Mouse (Mus musculus): ENCODE data around the gene Fstl1. TPM values are rescaled to one million over a fixed set of nuclear protein-coding genes. Genes with fewer than 3 reads are reported as not detected.

The Fstl1 gene
- total and polyA plus RNA-seq, 3 experiments = 0.08 to 0.35 TPM; not detected in 1

DNA sequence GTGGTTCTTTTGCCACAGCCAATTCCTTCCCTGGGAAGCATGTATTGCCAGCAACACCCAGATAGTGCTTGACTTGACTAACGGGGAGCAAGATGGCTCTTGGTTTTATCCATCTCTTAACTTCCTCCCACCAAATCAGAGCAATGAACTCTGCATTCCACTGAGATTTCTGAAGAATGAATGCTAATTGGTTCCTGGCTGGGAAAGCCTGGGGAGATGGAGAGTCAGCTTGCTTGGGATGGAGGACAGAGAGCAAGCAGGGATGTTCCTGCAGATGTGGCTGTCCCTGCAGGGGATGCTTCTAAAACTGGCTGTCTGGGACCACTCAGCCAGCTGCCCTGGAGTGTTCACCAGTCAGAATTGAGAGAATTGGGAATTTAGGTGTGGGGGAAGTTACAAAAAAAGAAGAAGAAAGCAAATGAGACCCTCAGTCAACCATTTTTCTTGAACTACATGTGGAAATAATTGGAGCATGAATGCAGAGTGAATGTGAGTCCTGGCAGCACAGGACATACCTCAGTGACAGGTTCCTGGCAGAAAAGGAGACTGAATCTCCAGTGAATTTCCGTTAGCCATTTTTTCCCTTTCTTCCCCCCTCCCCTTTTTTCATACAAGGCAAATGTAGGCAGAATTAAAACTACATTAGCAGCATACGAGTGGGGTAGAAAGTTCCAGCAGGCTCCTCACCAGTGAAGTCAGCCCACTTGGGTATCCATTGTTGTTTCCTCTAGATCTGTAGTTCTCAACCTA lies 29.2 kb downstream of the Fstl1 start:
- Histone ChIP-seq H3K27ac (ENCODE audit: control insufficient read depth, low read depth, low read length) (no peak overlapping the region), H3K27me3 (ENCODE audit: control insufficient read depth in 1 of 2, insufficient read depth in 2 of 2, low read length in 2 of 2) (no peaks in the 10 kb centered on the region; a peak in 1 of 4 replicates), H3K36me3 (ENCODE audit: control insufficient read depth in 1 of 2, insufficient read depth in 2 of 2, low read length in 2 of 2) (no peaks in the 10 kb centered on the region), H3K79me2 (ENCODE audit: control insufficient read depth, insufficient read depth, low read length, poor library complexity) (no peaks in the 10 kb centered on the region), H3K4me3 (ENCODE audit: control insufficient read depth in 1 of 2, insufficient read depth in 1 of 2, low read depth in 2 of 2, low read length in 2 of 2) (no peak overlapping the region), H3K4me1 (ENCODE audit: control insufficient read depth in 1 of 2, insufficient read depth in 2 of 2, low read length in 2 of 2) (no peaks in the 10 kb centered on the region), H3K9ac (ENCODE audit: control insufficient read depth, low read depth, low read length, poor library complexity, severe bottlenecking) (no peak overlapping the region), H3K9me3 (replicated peaks; ENCODE audit: insufficient read depth, low read length) (no peaks in the 10 kb centered on the region)
- no peak for DNase-seq (ENCODE audit: low read depth, low spot score)
- TF ChIP-seq JUND (IDR thresholded peaks at IDR 0.05; ENCODE audit: low read depth, low read length) (no peak), ZC3H11A (IDR thresholded peaks at IDR 0.05; ENCODE audit: low read depth, low read length) (no peak)

- no peak for DNase-seq (ENCODE audit: low read depth, low spot score)
- no peaks in the 10 kb centered on the region for H3K4me1 ChIP-seq (ENCODE audit: control insufficient read depth in 1 of 2, insufficient read depth in 2 of 2, low read length in 2 of 2)
- H3K36me3 ChIP-seq (ENCODE audit: control insufficient read depth in 1 of 2, insufficient read depth in 2 of 2, low read length in 2 of 2) = no peaks in the 10 kb centered on the region
These were observed 30.6 kb downstream of the Fstl1 start for GRCm38 (mm10) chr16:37807269-37807668.

GRCm38 (mm10) chr16:37808866-37809622 lies 32.4 kb downstream of the Fstl1 start:
- Histone ChIP-seq H3K27ac (ENCODE audit: control insufficient read depth, low read depth, low read length) (no peak overlapping the region), H3K27me3 (ENCODE audit: control insufficient read depth in 1 of 2, insufficient read depth in 2 of 2, low read length in 2 of 2) (no peaks in the 10 kb centered on the region; a peak in 1 of 4 replicates), H3K4me3 (ENCODE audit: control insufficient read depth in 1 of 2, insufficient read depth in 1 of 2, low read depth in 2 of 2, low read length in 2 of 2) (no peak overlapping the region), H3K9me3 (replicated peaks; ENCODE audit: insufficient read depth, low read length) (no peaks in the 10 kb centered on the region), H3K9ac (ENCODE audit: control insufficient read depth, low read depth, low read length, poor library complexity, severe bottlenecking) (no peak overlapping the region), H3K4me1 (ENCODE audit: control insufficient read depth in 1 of 2, insufficient read depth in 2 of 2, low read length in 2 of 2) (no peaks in the 10 kb centered on the region), H3K36me3 (ENCODE audit: control insufficient read depth in 1 of 2, insufficient read depth in 2 of 2, low read length in 2 of 2) (peaks cover 0 to 3% of the 10 kb centered on the region in 2 experiments; a peak in 2 of 4 replicates), H3K79me2 (ENCODE audit: control insufficient read depth, insufficient read depth, low read length, poor library complexity) (no peaks in the 10 kb centered on the region)
- DNase-seq (ENCODE audit: low read depth, low spot score) = no peak
- TF ChIP-seq USF1 (IDR thresholded peaks at IDR 0.05; ENCODE audit: low read depth, low read length) (peak; percentile 28; the same call in 1 of the 2 replicates), ZNF384 (IDR thresholded peaks at IDR 0.05; ENCODE audit: low read depth, low read length) (no peak)

More at GRCm38 (mm10) chr16:37807269-37807668, 30.6 kb downstream of the Fstl1 start:
- Histone ChIP-seq H3K27me3 (ENCODE audit: control insufficient read depth in 1 of 2, insufficient read depth in 2 of 2, low read length in 2 of 2) (no peaks in the 10 kb centered on the region; a peak in 1 of 4 replicates), H3K79me2 (ENCODE audit: control insufficient read depth, insufficient read depth, low read length, poor library complexity) (no peaks in the 10 kb centered on the region), H3K4me3 (ENCODE audit: control insufficient read depth in 1 of 2, insufficient read depth in 1 of 2, low read depth in 2 of 2, low read length in 2 of 2) (no peak overlapping the region), H3K9me3 (replicated peaks; ENCODE audit: insufficient read depth, low read length) (no peaks in the 10 kb centered on the region), H3K27ac (ENCODE audit: control insufficient read depth, low read depth, low read length) (no peak overlapping the region), H3K9ac (ENCODE audit: control insufficient read depth, low read depth, low read length, poor library complexity, severe bottlenecking) (no peak overlapping the region)
- TF ChIP-seq RAD21 (IDR thresholded peaks at IDR 0.05; ENCODE audit: low read depth, low read length) = no peak
- TF ChIP-seq TAL1 (IDR thresholded peaks at IDR 0.05; ENCODE audit: low read length) = no peak
- no peak for TF ChIP-seq MYB (IDR thresholded peaks at IDR 0.05; ENCODE audit: low read depth, low read length)
- TF ChIP-seq MAZ (IDR thresholded peaks at IDR 0.05; ENCODE audit: low read depth, low read length) = no peak
- TF ChIP-seq ZMIZ1 (IDR thresholded peaks at IDR 0.05; ENCODE audit: low read depth, low read length) = no peak
- TF ChIP-seq TCF12 (IDR thresholded peaks at IDR 0.05; ENCODE audit: low read depth, low read length) = no peak
- TF ChIP-seq ZNF384 (IDR thresholded peaks at IDR 0.05; ENCODE audit: low read depth, low read length) = no peak

All from MEL (cell line).